ENCODE assay signal across 8 mouse cellular contexts in genomic region chrX:103186431-103186786, GRCm38 (mm10). TPM values are rescaled to one million over a fixed set of nuclear protein-coding genes. Genes with fewer than 3 reads are reported as not detected.
DNase-seq lines count a peak whose midpoint lies in the region; ATAC-seq lines count a peak whose summit lies in the region.

Gene Nap1l2, minus strand, starts transcription at chrX:103186640.

- H3K4me2 ChIP-seq in embryonic facial prominence, embryonic 12.5 days (replicated peaks): peak within 1 kb of the TSS; percentile 54
- peak within 1 kb of the TSS; percentile 63 for H3K4me2 ChIP-seq in heart, embryonic 14.5 days (ENCODE audit: low read length)
- peak within 1 kb of the TSS; percentile 55 for H3K4me2 ChIP-seq in lung, embryonic 16.5 days (ENCODE audit: low read depth, low read length)

- H3K4me1 ChIP-seq in embryonic facial prominence, embryonic 12.5 days: no peaks in the 10 kb centered on the region
- no peaks in the 10 kb centered on the region for H3K4me1 ChIP-seq in heart, embryonic 14.5 days (ENCODE audit: control insufficient read depth in 2 of 2, insufficient read depth in 2 of 2, low read length in 2 of 2)
- H3K4me1 ChIP-seq in lung, embryonic 16.5 days (replicated peaks; ENCODE audit: control insufficient read depth, insufficient read depth, low read length): no peaks in the 10 kb centered on the region

- H3K4me3 ChIP-seq in embryonic facial prominence, embryonic 12.5 days: peak within 1 kb of the TSS; percentile 42
- peak within 1 kb of the TSS; percentile 41 to 56 for H3K4me3 ChIP-seq in heart, embryonic 14.5 days (ENCODE audit: control insufficient read depth in 1 of 2, insufficient read depth in 1 of 2, low read depth in 1 of 2, low read length in 2 of 2)
- peak within 1 kb of the TSS; percentile 49 for H3K4me3 ChIP-seq in lung, embryonic 16.5 days (ENCODE audit: low read length)

- ATAC-seq in embryonic facial prominence, embryonic 12.5 days (ENCODE audit: insufficient number of reproducible peaks, insufficient read depth, low FRiP score, low TSS enrichment): peak; percentile 77; the same call in 1 of the 2 replicates
- ATAC-seq in heart, embryonic 14.5 days (ENCODE audit: insufficient number of reproducible peaks, insufficient read depth, low FRiP score, low read depth): no peak
- peak; percentile 52; the same call in 1 of the 2 replicates for ATAC-seq in lung, embryonic 16.5 days (ENCODE audit: low read depth)

- DNase-seq in 3T3-L1 (ENCODE audit: low read depth, low spot score): peak; percentile 33
- peak; percentile 14 for DNase-seq in adrenal gland, postnatal 10 days
- DNase-seq in layer of hippocampus, adult 8-10 months (ENCODE audit: low spot score in 2 of 2): peak; percentile 73 to 84
- DNase-seq in right cerebral cortex, postnatal 14 days: peak; percentile 68
- DNase-seq in spleen, postnatal 4 days (ENCODE audit: low spot score in 2 of 2): no peak

- H3K27me3 ChIP-seq in embryonic facial prominence, embryonic 12.5 days: peaks cover 9% of the 10 kb centered on the region; the same call in 1 of the 2 replicates
- peaks cover 20% of the 10 kb centered on the region for H3K27me3 ChIP-seq in heart, embryonic 14.5 days (ENCODE audit: control insufficient read depth, insufficient read depth, low read length)
- H3K27me3 ChIP-seq in lung, embryonic 16.5 days (ENCODE audit: control insufficient read depth, insufficient read depth, low read depth, low read length): peaks cover 14% of the 10 kb centered on the region

- H3K9ac ChIP-seq in embryonic facial prominence, embryonic 12.5 days: peak within 1 kb of the TSS; percentile 38
- no peak within 1 kb of the TSS for H3K9ac ChIP-seq in heart, embryonic 14.5 days (ENCODE audit: low read length)
- peak within 1 kb of the TSS; percentile 28; the same call in 1 of the 2 replicates for H3K9ac ChIP-seq in lung, embryonic 16.5 days (ENCODE audit: low read length)

- 25% methylated on average over 13 of the region's 13 CpGs for WGBS in embryonic facial prominence, embryonic 12.5 days
- WGBS in heart, embryonic 14.5 days: 17% methylated on average over 13 of the region's 13 CpGs
- 13% methylated on average over 13 of the region's 13 CpGs for WGBS in lung, embryonic 16.5 days

- H3K36me3 ChIP-seq in embryonic facial prominence, embryonic 12.5 days: no peaks in the 10 kb centered on the region
- H3K36me3 ChIP-seq in heart, embryonic 14.5 days (ENCODE audit: control insufficient read depth, insufficient read depth, low read length): no peaks in the 10 kb centered on the region
- H3K36me3 ChIP-seq in lung, embryonic 16.5 days (ENCODE audit: control insufficient read depth, insufficient read depth, low read length): no peaks in the 10 kb centered on the region

- H3K27ac ChIP-seq in embryonic facial prominence, embryonic 12.5 days: no peak within 1 kb of the TSS
- no peak within 1 kb of the TSS for H3K27ac ChIP-seq in heart, embryonic 14.5 days (replicated peaks in 1 of 2; ENCODE audit: control insufficient read depth in 1 of 2, insufficient read depth in 1 of 2, low read depth in 2 of 2, low read length in 2 of 2)
- no peak within 1 kb of the TSS for H3K27ac ChIP-seq in lung, embryonic 16.5 days (ENCODE audit: low read length)

- H3K9me3 ChIP-seq in embryonic facial prominence, embryonic 12.5 days: no peaks in the 10 kb centered on the region
- H3K9me3 ChIP-seq in heart, embryonic 14.5 days (ENCODE audit: control insufficient read depth, low read length): no peaks in the 10 kb centered on the region
- no peaks in the 10 kb centered on the region for H3K9me3 ChIP-seq in lung, embryonic 16.5 days (ENCODE audit: control insufficient read depth, low read length)

RNA-seq across cellular contexts. Expression of gene Nap1l2, which starts in this region (rescaled TPM):
- total RNA-seq in adrenal gland, postnatal 10 days (2021): 1 to 10 TPM; 1.5 TPM
- polyA plus RNA-seq in embryonic facial prominence, embryonic 12.5 days (2016; fragmentation: Nextera tagmentation; extraction: Ambion mirVana): 8.4 and 9.4 TPM in 2 replicates
- polyA plus RNA-seq in heart, embryonic 14.5 days (2014; fragmentation: Nextera tagmentation; extraction: Ambion mirVana): 0.57 and 0.96 TPM in 2 replicates
- total RNA-seq in layer of hippocampus, adult 8-10 months (2022): 10 to 100 TPM; 75.0 to 94.8 (median 88.8) TPM
- polyA plus RNA-seq in lung, embryonic 16.5 days (2015; fragmentation: Nextera tagmentation; extraction: Ambion mirVana): 0.96 and 1.1 TPM in 2 replicates

Comparison
In these comparisons a context has a peak if more than half of its experiments do, and no peak if none do; other contexts are left out.
1. RNA of gene Nap1l2 (total RNA-seq): 75.0 to 94.8 TPM in layer of hippocampus, adult 8-10 months; 1.5 TPM in adrenal gland, postnatal 10 days; every median in the first group is over 10 times any median in the second.
2. DNase-seq: peak in 3T3-L1 (single experiment), adrenal gland, postnatal 10 days (single experiment), layer of hippocampus, adult 8-10 months (2 of 2) and right cerebral cortex, postnatal 14 days (single experiment); none in spleen, postnatal 4 days (0 of 2).
3. Peak in every context shown above with its lines, with median percentiles within 50 percentile points of each other: H3K4me2 ChIP-seq and H3K4me3 ChIP-seq.